Mouse (Mus musculus) spleen, adult 2 months (tissue): ENCODE measurements at regions not wholly inside any gene's neighbourhood (a gene's known extent, or its start where the extent isn't known, plus 50 kb on each side); places are given as distances from the start of the nearest gene placed in this dataset.

Experiments used
- CTCF ChIP-seq: fragments of 200-500 bp; IDR thresholded peaks from 2 replicates; pipeline ENCODE4 v1.5.1; 2011; ENCODE audit warnings: mild to moderate bottlenecking, inconsistent platforms; ENCODE audit not compliant: insufficient read depth, insufficient read length, insufficient replicate concordance; ENCODE audit errors: extremely low read depth
- POLR2A ChIP-seq: fragments of 200-500 bp; IDR thresholded peaks from 2 replicates; pipeline ENCODE4 v1.6.1; 2011; ENCODE audit warnings: low read depth, low read length, inconsistent platforms

- no peak for TF ChIP-seq POLR2A
- no peak for TF ChIP-seq CTCF
Measured at GRCm38 (mm10) chr17:79786270-79786669, 71.4 kb upstream of the Cyp1b1 start.
